Mouse (Mus musculus) spleen, adult 2 months (tissue): ENCODE data around the gene Kmt2d.

ENCODE experiments used
- CTCF ChIP-seq: fragments of 200-500 bp; IDR thresholded peaks from 2 replicates; pipeline ENCODE4 v1.5.1; 2011; ENCODE audit warnings: mild to moderate bottlenecking, inconsistent platforms; ENCODE audit not compliant: insufficient read depth, insufficient read length, insufficient replicate concordance; ENCODE audit errors: extremely low read depth
- POLR2A ChIP-seq: fragments of 200-500 bp; IDR thresholded peaks from 2 replicates; pipeline ENCODE4 v1.6.1; 2011; ENCODE audit warnings: low read depth, low read length, inconsistent platforms

- no peak for TF ChIP-seq CTCF
- no peak for TF ChIP-seq POLR2A
Observed at GRCm38 (mm10) chr15:98853161-98853937, 17.7 kb downstream of the Kmt2d start.
